Mouse (Mus musculus) small intestine, adult 2 months (tissue): ENCODE data around the gene Gm5737.

Experiments
- CTCF ChIP-seq: fragments of 200-500 bp; IDR thresholded peaks from 2 replicates; pipeline ENCODE4 v1.5.1; 2012; ENCODE audit warnings: low read depth, mild to moderate bottlenecking, control low read depth, inconsistent platforms, low read length, moderate library complexity, mixed read lengths; ENCODE audit not compliant: insufficient replicate concordance, insufficient read length; ENCODE audit errors: extremely low read depth
- POLR2A ChIP-seq: fragments of 200-500 bp; IDR thresholded peaks from 2 replicates; pipeline ENCODE4 v1.6.1; 2012; ENCODE audit warnings: low read depth, mild to moderate bottlenecking, control low read depth, inconsistent platforms, low read length, moderate library complexity

- TF ChIP-seq CTCF: no peak
- no peak for TF ChIP-seq POLR2A
Observed at GRCm38 (mm10) chr7:120865100-120865499, 52.9 kb downstream of the Gm5737 start.
